Mouse (Mus musculus) cerebellum, postnatal 4 days (tissue): ENCODE data around the gene Lrig3.
A peak's percentile ranks its signal among the peaks of the same experiment; 100 is the strongest.

Experiments used
- DNase-seq, 2 experiments: peaks; one replicate each; pipeline ENCODE4 v3.0.0; 2022; ENCODE audit warnings: low spot score in 2 of 2, mixed read lengths in 1 of 2

Gene Lrig3

DNA sequence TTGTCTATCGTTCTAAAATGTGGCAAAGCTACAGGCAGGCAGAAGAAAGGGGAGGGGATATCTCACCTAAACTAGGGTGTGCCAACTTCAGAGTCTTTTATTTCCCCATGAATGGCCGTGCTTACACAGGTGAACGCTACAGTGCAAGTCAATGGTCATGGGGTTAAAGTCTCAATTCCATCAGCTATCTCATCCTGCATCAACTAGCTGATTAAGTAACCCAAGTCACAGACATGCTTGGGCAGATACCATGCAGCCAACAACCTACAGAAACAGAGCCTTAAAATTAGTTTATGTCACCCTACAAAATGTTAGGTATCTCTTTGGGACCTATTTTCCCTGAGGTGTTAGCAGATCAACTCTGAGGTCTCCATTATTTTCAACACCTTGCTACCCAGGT, 1.3 kb upstream of the Lrig3 start:
- DNase-seq, result no peak

DNA sequence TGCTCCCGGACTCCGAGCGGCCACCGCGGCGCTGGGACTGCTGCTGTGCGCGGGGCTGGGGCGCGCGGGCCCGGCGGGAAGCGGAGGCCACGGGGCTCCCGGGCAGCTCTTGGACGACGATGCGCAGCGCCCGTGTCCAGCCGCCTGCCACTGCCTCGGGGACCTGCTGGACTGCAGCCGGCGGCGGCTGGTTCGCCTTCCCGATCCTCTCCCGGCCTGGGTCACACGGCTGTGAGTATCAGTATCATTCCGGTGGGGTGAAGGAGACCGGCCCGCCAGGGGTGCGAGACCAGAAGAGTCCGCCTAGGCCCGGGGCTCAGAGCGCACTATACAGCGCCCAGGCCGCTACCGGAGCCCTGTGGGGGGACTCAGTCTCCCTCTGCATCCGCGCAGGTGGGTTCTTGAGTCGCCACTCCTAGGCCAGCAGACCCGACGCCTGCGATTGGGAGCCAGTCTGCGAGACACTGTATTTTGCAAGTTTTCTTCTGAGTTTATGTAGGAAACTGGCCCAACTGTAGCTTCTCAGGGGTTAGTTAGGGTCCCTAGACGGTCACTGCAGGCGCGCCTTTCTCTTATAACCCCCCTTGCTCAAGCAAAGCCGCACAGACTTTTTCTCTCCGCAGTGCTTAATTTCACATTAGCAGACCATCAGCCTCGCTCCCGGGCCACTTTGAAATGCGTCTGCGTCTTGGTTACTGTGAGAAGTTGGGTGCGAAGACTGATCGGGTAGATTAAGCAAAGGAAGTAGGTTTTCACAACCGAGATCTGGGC, 698 bp downstream of the Lrig3 start:
- peak in 1 of 2 experiments; percentile 44 for DNase-seq

DNA sequence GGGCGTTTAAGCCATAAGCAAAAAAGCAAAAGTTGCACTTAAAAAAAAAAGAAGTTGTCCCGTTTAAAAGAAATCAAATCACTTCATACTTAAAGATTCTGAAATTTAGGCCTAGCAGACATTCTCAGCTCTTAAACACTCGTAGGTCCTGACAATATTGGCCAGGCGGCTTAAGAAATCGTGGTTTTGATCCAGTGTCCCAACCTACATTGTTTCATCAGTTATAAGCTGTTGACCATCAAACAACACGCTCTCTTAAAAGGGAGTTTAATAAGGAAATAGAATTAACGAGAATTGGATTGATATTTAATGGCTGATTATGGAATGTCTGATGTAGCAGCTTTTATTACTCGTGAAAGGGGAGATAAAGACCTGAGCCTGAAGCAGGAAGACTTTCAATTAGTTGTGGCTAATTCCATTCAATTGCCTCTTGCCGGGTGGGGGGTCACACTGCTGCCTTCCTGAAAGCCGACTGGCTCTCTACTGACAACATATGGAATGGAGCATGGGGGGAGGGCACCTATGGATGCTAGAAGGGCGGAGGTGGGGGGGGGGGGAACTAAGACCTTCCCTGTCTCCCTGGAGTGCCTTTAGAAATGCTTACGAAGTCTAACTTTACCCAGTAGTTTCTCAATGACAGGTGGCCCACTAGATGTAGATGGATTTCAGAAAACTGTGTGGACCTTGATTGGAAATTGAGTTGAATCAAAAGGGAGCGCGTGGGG, 1.6 kb downstream of the Lrig3 start:
- no peak for DNase-seq

DNA sequence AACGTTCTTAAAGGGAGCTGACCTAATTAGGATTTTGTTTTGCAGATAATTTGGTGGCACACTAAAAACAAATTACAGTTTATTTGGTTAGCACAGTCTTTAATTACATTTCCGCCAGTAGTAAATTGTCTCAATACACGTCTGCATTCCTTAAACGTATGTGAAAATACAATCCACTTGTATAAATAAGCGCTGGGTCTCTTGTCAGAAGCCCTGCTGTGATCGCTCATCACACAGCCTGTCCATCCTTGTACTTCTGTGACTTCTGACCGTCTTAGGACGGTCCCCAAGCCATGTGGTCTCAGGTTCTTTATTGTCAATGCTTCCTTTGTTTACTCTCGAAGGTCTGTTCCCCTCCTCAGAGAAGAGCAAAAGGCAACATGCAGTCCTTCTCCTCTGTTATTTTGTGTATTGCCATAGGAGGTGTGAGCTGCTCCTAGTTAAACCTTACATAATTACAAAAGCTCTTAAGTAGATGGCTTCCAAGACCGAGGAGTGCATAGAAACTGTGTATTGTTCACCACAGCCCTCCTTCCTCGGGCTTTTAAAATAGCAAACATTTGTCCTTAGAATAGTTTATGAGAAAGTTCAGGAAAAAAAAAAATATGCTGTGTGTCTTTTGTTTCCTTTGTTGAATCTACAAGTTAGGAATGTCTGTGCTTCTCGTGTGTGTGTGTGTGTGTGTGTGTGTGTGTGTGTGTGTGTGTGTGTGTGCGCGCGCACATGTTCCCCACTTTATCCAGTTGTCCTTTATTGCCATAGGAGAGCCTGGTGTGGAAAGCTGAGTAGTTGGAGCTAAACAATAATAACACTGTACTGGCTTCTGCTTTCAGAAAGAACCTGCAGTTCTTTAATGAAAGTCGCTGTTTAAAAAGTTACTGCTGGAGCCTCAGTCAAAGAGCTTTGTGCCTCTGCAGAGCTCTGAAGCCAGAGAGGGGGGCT, 2.5 kb downstream of the Lrig3 start:
- DNase-seq, result no peak

DNA sequence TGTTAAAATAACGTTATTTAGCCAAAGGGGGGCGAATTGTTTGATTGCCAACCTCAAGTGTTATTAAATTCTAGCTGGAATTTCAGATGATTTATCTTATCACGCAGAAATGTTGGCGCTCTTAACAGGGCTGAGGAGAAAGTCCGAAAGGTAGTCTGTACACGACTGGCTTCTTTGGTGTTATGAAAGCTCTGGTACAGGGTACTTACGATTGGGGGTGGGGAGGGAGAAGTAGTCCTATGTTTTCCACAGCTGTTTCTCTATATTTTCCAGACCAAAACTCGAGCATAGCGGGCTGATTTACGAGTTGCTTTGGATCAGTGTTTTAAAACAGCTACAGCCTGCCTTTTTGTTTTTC, 3.1 kb downstream of the Lrig3 start:
- DNase-seq, result no peak

DNA sequence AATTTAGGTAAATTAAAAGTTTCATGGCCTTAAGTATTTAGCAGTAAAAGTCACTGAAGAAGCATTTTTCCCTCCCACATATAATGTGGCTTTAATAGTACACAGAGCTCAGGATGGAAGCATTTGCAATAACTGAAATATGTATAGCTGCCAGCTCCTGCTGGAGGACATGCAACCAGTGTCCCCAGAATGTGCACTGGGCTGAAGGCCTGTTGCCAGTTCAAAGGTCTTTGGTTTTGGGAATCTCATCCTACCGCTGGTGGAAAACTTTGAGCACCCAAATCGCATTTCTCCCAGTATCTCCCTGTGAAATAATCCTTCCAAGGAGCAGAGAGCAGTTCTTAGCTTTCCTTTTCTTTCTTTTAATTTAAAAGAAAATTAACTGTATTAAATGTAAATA, 4.1 kb downstream of the Lrig3 start:
- no peak for DNase-seq

DNA sequence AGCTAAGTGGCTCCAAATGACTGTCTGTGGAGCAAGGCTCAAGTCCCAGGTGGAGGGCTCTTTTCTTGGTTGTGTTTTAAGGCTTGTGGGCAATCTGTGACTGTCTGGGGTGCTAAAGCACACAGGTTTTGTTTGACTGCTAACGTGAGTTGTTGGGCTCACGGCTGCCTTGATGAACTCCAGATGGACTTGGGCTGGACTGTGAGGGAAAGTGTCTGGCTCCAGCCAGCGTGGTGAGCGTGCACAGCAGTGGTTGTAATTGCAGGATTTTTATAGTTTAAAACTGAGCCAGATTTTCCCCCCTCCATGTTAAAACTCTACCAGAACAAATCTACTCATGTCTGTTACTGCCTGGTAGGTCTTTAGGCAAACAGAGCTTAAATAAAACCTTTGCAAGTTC, 4.5 kb downstream of the Lrig3 start:
- no peak for DNase-seq

DNA sequence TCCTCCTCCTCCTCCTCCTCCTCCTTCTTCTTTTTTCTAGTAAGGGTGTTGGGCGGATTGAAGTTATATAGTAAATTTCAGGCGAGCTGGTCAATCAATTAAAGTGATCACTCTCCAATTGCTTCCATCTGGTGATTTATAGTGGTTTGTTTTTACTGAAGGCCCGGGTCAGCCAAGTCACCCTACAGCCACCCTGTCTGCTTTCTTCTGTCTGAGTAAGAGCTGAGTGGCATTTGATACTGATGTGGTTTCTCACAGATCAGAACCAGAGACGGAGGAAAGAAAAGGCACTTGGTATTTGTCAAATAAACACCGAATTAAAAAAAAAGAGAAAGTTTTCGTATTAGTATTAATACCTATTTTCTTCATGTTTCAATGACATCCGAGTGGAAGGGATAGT, 7.8 kb downstream of the Lrig3 start:
- DNase-seq, result no peak

DNA sequence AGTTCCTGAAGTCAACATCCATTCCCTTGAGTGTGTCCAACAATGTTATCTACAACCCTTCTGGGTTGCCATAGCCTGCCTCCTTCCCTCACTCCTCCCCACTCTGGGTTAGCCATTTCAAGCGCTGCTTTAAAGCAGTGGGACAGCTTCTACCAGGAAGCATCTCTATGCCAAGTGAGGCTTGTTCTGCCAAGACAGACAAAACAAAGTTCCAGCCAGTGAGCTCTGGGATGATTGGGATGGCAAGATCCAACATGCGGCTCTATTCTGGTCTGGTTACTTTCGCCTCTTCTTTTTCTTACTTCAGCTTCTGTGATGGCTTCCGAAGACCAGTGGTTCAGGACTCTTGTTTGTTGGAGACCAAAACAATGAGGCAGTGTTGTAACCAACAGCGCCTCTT, 16.0 kb downstream of the Lrig3 start:
- no peak for DNase-seq

DNA sequence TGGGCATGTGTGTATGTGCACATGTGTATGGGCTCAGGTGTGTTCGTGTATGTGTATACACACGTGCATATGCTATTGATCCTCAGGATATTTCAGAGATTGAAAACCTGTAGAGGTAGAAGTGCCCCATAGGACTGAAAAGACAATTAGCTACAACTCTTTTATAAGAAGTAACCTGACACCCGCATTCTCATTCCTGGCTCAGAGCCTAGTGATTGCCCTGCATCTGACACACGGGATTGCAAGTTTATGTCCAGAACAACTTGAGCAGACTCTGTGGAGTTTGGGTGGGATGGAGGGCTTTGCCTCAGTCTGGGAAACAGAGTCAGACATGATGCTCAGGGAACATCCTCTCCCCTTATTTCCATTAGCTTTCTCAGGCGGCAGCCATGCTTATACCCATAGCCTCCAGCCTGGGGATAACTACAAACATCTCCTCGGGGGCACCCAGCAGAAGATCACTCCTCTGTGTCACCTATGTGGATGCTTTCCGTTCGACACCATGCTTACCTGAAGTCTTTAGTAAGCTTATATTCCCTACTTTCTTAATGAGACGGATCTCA, 18.6 kb downstream of the Lrig3 start:
- DNase-seq, result no peak

DNA sequence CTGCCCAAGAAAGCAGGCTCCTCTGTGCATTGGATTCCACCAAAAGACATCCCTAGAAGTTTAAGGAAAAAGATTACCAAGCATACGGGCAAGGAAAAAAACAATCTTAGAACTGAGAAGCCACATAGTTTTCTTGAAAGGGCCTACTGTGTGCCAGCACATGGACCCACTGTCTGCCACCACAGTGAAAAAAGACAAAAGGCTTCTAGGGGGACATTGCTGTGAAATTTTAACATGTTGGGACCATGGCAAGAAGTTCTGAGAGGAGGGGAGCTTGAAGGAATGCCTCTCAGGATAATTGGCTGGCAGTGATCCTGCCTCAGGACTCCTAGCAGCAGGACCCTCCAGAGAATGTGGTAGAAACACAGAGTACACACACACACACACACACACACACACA, 19.8 kb downstream of the Lrig3 start:
- DNase-seq, result no peak

DNA sequence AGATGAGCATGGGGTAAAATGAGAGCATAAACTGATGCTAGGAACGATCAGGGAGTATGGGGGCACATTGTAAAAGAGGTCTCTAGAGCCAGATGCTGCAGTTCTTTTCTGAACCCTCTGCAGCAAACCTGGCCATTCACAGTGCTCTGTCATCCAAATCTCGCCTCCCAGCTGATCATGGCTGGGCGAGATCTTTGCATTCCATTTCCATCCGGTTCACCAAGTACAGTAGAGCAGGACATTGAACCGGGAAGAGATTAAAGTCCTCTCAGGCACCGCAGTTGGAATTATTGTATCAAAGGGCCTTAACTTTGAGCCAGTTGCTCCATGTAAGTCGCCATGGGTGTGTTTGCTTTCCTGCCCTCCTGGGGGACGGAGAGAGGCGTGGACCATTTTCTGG, 20.5 kb downstream of the Lrig3 start:
- DNase-seq, result no peak

DNA sequence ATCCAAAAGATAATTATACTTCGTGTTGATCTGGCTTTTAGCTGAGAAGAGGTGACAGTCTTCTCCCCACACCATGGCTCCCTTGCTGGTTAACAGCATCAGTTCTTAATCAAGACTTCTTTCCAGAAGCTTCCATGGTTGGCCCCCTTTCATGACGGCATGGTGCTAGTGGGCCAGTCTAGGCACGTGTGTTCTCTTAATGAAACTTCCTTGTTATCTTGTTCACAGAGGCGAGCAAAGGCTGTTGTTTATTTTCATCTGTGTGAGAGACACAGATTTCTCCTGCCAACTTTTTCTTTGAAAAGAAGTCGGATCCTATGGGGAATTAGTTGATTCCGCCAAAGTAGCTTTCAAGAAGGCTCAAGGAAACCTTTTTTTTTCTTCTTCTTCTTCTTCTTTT, 21.3 kb downstream of the Lrig3 start:
- DNase-seq, result no peak

DNA sequence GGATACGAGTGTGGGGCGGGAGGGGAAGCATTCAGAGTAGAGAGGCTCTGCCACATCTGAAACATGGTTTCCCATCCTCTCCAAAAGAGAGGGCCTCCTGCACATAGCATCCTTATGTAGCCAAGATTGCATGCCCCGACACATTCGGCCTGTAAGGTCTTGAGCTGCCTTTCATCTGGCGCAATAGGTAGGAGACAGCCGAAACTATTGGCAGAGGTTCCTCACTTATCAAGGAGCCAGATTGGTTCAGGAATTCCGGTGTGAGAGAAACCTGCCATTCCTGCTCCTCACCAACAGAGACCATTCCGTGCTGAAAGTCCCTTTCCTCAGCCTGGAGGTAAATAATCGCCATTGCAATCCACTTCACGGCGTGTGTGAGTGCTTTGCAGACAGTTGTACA, 22.1 kb downstream of the Lrig3 start:
- DNase-seq, result no peak

DNA sequence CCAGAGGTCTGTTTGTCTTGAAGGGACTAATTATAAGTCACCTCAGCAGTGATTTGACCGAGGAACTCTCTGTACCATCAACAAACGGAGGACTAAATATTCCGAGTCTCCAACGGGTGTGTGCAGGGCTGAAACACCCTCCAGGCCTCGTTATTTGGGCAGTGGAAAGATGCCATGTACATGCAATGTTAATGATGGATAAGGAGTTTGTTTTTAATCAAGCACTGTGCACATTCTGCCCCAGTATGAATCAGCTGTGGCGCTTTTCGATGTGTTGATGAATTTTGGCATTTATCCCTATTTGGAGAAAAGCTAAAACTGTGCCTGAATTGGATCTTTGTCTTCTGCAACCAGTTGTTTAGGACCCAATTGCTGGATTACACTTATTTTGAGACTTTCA, 23.9 kb downstream of the Lrig3 start:
- no peak for DNase-seq

DNA sequence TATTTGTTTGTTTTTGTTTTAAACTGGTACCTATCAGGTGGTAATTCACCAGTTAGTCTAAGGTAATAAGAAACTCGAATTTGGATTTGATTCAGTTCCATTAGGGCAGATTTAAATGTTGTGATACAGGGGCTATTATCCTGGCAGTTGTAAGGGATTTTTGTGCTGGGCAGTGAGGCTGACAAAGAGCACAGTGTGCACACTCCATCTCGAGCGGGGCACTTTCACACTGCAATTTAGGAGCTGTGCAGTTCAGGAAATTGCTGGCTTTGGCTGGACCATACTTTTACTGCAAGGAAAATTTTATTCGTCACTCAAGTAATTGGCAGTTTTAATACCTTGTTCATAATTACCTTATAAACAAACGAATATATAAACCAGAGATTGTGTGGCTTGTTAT, 24.4 kb downstream of the Lrig3 start:
- DNase-seq, result no peak

DNA sequence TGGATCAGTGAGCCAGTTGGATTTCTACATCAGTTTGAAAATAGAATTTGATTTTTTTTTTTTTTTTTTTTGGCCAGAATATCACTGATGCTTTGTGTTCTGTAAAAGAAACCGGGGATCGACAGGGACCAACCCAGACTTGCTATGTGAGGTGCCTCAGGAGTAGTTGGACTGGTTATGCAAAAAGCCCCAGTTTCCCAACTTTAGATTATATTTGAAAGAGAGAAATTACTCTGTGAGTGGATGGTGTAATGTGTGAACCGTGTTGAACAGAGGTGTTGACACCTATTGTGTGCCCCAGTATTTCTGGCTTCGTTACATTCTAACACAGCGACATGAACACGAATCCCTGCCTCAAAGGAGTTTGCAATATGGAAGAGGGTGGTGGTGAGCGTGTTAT, 25.9 kb downstream of the Lrig3 start:
- no peak for DNase-seq

DNA sequence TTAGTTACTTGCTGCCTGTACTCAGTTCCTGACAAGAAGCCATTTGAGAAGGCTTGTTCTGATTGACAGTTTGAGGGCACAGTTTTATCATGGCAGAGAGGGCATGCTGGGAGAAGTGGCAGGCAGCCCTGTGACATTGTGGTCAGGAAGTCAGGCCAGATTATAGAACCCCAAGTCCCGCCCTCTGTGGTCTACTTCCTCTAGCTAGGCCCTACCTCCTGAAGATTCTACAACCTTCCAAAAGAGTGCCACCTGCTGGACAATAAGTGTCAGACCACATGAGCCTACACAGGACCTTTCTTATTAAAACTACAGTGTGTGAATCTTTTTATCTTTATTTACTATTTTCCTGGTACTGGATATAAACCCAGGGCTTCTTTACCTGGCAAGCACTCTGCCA, 28.9 kb downstream of the Lrig3 start:
- peak in 1 of 2 experiments; percentile 41 for DNase-seq

DNA sequence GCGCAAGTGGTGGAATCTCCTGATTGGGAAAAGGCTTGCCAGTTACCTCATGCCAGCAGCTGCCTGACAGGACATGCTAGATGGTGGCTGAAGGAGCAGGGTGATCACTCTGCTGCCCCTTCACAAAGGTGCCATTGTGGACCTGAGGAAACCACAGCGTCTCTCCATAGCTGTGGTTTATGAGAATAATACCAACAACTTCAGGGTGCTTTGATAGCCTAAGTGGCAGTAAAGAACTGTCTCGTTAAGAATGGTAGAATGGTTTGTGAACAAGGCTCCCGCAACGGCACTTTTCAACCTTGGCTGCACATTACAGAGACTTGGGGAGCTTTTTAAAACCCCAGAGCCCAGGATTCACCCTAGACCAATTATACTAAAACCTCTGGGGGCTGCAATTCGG, 29.7 kb downstream of the Lrig3 start:
- DNase-seq, result no peak

DNA sequence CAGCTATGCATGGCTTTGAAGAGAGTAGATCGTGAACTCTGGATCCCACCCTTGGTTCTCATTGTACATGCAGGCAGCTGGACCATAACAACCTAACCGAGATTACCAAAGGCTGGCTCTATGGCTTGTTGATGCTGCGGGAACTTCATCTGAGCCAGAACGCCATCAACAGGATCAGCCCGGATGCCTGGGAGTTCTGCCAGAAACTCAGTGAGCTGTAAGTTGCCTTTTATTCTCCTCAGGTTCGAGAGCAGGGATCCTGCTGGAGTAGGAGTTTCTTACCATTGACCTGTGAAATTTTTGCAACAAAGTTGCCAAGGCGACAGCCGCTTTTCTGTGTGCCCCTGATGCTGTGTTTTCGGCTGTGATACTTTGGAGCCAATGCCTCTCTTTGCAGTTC, 31.0 kb downstream of the Lrig3 start:
- peak in 1 of 2 experiments; percentile 71 for DNase-seq

DNA sequence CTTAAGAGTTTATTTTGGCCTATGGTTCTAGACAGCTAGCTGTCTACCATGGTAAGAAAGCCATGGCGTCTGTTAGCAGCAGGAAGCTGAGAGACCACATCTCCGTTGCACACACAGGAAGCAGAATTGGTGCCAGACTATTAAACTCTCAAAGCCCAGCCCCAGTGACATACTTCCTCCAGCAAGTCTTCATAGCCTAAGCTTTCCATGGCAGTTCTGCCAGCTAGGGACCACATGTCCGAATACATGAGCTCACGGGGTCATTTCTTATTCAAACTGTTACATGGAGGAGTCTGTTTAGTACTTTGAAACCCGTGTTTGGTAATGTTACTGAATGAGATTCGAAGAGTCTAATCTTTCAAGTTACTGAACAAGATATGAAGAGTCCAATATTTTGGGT, 33.6 kb downstream of the Lrig3 start:
- no peak for DNase-seq

DNA sequence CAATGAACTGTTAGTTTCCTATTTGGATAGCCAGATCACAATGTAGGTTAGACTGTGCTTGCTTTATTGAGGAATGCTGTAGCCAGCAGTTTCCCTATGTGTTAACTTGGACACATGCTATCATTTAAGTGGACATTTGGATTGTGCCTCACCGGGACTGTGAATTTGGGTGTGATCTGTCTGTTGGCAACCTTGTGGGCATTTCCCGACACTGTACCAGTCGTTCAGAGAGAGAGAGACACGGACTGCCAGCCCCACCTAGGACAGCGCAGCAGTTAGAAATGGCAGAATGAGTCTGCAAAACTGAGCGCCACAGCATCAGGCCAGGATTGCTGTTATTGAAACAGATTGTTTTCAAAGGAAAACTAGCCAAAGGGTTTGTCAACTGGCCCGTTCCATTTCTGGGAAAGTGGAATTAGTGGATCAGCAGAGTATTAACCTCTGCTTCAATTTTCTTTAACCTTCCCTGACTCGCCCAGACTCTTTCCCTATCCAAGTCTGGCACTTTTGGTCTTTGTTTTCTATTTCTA, 35.0 kb downstream of the Lrig3 start:
- DNase-seq, result no peak
